ENCODE assay signal across 26 mouse cellular contexts in the genomic region with DNA sequence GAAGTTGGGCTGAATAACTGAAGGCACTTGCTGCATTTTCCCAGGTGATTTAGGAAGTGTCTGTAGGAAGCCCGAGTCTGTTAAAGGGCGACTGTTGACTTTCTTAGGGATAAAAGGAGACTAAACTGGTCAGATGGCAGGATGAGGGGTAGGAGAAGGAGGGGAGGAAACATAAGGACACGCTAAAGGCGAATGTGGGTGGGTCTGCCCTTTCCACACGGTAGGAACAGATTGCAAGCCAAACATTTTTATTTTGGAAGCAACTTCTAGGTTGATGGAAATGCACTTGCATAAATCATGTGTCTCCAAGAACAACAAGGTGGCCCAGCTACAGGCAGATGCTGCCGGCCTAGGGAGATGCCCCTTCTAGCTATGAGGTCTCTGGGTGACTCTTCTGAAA. TPM values are rescaled to one million over a fixed set of nuclear protein-coding genes. Genes with fewer than 3 reads are reported as not detected.
DNase-seq lines count a peak whose midpoint lies in the region; ATAC-seq and TF ChIP-seq lines count a peak whose summit lies in the region.
"Had no signal": no experiment of that assay in that cellular context is flagged by ENCODE, and none has a peak within 500 bp of the region (broad histone marks: within the 10 kb centered on the region; RNA-seq: fewer than 3 reads in every experiment).

No protein-coding gene starts in this region.

- no peaks in the 10 kb centered on the region for H3K36me3 ChIP-seq in stomach, embryonic 16.5 days (ENCODE audit: control insufficient read depth, insufficient read depth, low read length)
- H3K36me3 ChIP-seq in stomach, postnatal 0 days (ENCODE audit: control insufficient read depth, insufficient read depth, low read length), result no peaks in the 10 kb centered on the region
- H3K36me3 ChIP-seq: embryonic facial prominence, embryonic 13.5 days; embryonic facial prominence, embryonic 15.5 days; forebrain, embryonic 10.5 days; forebrain, embryonic 12.5 days; G1E had no signal

- no peak overlapping the region for H3K4me3 ChIP-seq in stomach, embryonic 16.5 days (replicated peaks; ENCODE audit: low read length)
- no peak overlapping the region for H3K4me3 ChIP-seq in stomach, postnatal 0 days (ENCODE audit: low read depth, low read length)
- H3K4me3 ChIP-seq: embryonic facial prominence, embryonic 13.5 days; embryonic facial prominence, embryonic 15.5 days; erythroblast, embryonic 14.5 days; forebrain, embryonic 10.5 days; forebrain, embryonic 12.5 days had no signal

- no peak for TF ChIP-seq EP300 in stomach, postnatal 0 days (optimal IDR thresholded peaks at IDR 0.05)

- H3K27me3 ChIP-seq in stomach, embryonic 16.5 days (ENCODE audit: control insufficient read depth, insufficient read depth, low read length), result no peaks in the 10 kb centered on the region
- no peaks in the 10 kb centered on the region for H3K27me3 ChIP-seq in stomach, postnatal 0 days (ENCODE audit: control insufficient read depth, insufficient read depth, low read length)
- H3K27me3 ChIP-seq: CH12.LX; embryonic facial prominence, embryonic 15.5 days; forebrain, embryonic 12.5 days; Patski had no signal

- no peaks in the 10 kb centered on the region for H3K9me3 ChIP-seq in stomach, embryonic 16.5 days (replicated peaks; ENCODE audit: control insufficient read depth, low read length)
- no peaks in the 10 kb centered on the region for H3K9me3 ChIP-seq in stomach, postnatal 0 days (ENCODE audit: control insufficient read depth, low read length)
- H3K9me3 ChIP-seq: embryonic facial prominence, embryonic 13.5 days; embryonic facial prominence, embryonic 15.5 days; forebrain, embryonic 10.5 days; forebrain, embryonic 12.5 days; G1E had no signal

- H3K27ac ChIP-seq in stomach, embryonic 16.5 days (ENCODE audit: low read length), result peak overlapping the region; percentile 39
- no peak overlapping the region for H3K27ac ChIP-seq in stomach, postnatal 0 days (replicated peaks)
- H3K27ac ChIP-seq: embryonic facial prominence, embryonic 13.5 days; embryonic facial prominence, embryonic 15.5 days; forebrain, embryonic 10.5 days; forebrain, embryonic 12.5 days had no signal

- no peak overlapping the region for H3K4me2 ChIP-seq in stomach, embryonic 16.5 days (ENCODE audit: low read depth, low read length)
- no peak overlapping the region for H3K4me2 ChIP-seq in stomach, postnatal 0 days (replicated peaks; ENCODE audit: low read depth)
- H3K4me2 ChIP-seq: embryonic facial prominence, embryonic 13.5 days; embryonic facial prominence, embryonic 15.5 days; forebrain, embryonic 12.5 days had no signal

- ATAC-seq in frontal cortex, adult (ENCODE audit: low TSS enrichment), result peak; percentile 33
- no peak for ATAC-seq in stomach, embryonic 16.5 days (ENCODE audit: insufficient read depth, low FRiP score)
- ATAC-seq in stomach, postnatal 0 days (ENCODE audit: low FRiP score, low TSS enrichment), result no peak
- ATAC-seq in cerebellum, adult (ENCODE audit: insufficient number of reproducible peaks, low FRiP score, low TSS enrichment), result no peak
- ATAC-seq: activated CD4-positive, CD25-positive, alpha-beta regulatory T cell, adult 4 months; CD4-positive, CD25-positive, alpha-beta regulatory T cell, adult 4 months; forebrain, embryonic 14.5 days; forebrain, embryonic 16.5 days; Patski had no signal

- no peaks in the 10 kb centered on the region for H3K4me1 ChIP-seq in stomach, embryonic 16.5 days (ENCODE audit: control insufficient read depth, insufficient read depth, low read length)
- no peaks in the 10 kb centered on the region for H3K4me1 ChIP-seq in stomach, postnatal 0 days (replicated peaks; ENCODE audit: control insufficient read depth, insufficient read depth)

- 55% methylated on average over 6 of the region's 6 CpGs for WGBS in stomach, embryonic 16.5 days
- 51% methylated on average over 6 of the region's 6 CpGs for WGBS in stomach, postnatal 0 days

- TF ChIP-seq CTCF in stomach, postnatal 0 days (IDR thresholded peaks at IDR 0.05; ENCODE audit: low read depth), result no peak

- no peak overlapping the region for H3K9ac ChIP-seq in stomach, embryonic 16.5 days (ENCODE audit: low read length)
- no peak overlapping the region for H3K9ac ChIP-seq in stomach, postnatal 0 days (ENCODE audit: low read length)
- H3K9ac ChIP-seq: embryonic facial prominence, embryonic 13.5 days; embryonic facial prominence, embryonic 15.5 days; forebrain, embryonic 12.5 days had no signal

- no peak for DNase-seq in frontal cortex, postnatal 10 days (ENCODE audit: low spot score in 2 of 2)
- peak; percentile 49 for DNase-seq in layer of hippocampus, adult 9-11 months
- DNase-seq in layer of hippocampus, postnatal 25 days (ENCODE audit: extremely low spot score in 1 of 2, low spot score in 1 of 2), result no peak
- DNase-seq in stomach, postnatal 0 days (ENCODE audit: low spot score), result no peak
- peak; percentile 59 for DNase-seq in telencephalon, adult 2 months (ENCODE audit: low read depth, low spot score)
- DNase-seq: adrenal gland, adult 8-10 months; adrenal gland, postnatal 14 days; adrenal gland, postnatal 36 days; B cell, adult 2 months; cerebellum, adult 11-12 months; embryo, embryonic 11 days had no signal

RNA-seq across cellular contexts. Expression of a gene that starts 18.9 kb away (rescaled TPM):
- total RNA-seq in layer of hippocampus, postnatal 25 days (2021), result 1,000 to 10,000 TPM; 1,831 to 2,193 TPM
- polyA plus RNA-seq in stomach, embryonic 16.5 days (2015; fragmentation: Nextera tagmentation; extraction: Ambion mirVana), result 0.75 and 1.0 TPM in 2 replicates
- 1.7 and 1.8 TPM in 2 replicates for polyA plus RNA-seq in stomach, postnatal 0 days (2015; fragmentation: Nextera tagmentation; extraction: Ambion mirVana)
- polyA plus RNA-seq: activated CD4-positive, CD25-positive, alpha-beta regulatory T cell, adult 4 months; erythroblast, embryonic 14.5 days; G1E had no signal

Comparison
In these comparisons a context has a peak if more than half of its experiments do, and no peak if none do; other contexts are left out.
1. DNase-seq: peak in layer of hippocampus, adult 9-11 months (single experiment) and telencephalon, adult 2 months (single experiment); none in frontal cortex, postnatal 10 days (0 of 2), layer of hippocampus, postnatal 25 days (0 of 2) and stomach, postnatal 0 days (single experiment).